Mouse (Mus musculus) forebrain, embryonic 13.5 days (tissue): Measurements from ENCODE around the gene Ccr9. TPM values are rescaled to one million over a fixed set of nuclear protein-coding genes. Genes with fewer than 3 reads are reported as not detected.

ENCODE experiments used
- ATAC-seq: fragments of 200-750 bp; cut with Nextera tagmentation; 2 replicates; pipeline ENCODE4 v1.8.0; 2017
- H3K27ac ChIP-seq: fragments of 300-500 bp; sonication (generic); 2 replicates; pipeline ENCODE4 v1.5.1; 2015; ENCODE audit warnings: inconsistent platforms, mild to moderate bottlenecking, moderate library complexity
- H3K27me3 ChIP-seq: fragments of 300-500 bp; sonication (generic); 2 replicates; pipeline ENCODE4 v1.6.1; 2015; ENCODE audit warnings: mild to moderate bottlenecking, inconsistent platforms
- H3K36me3 ChIP-seq: fragments of 300-500 bp; sonication (generic); 2 replicates; pipeline ENCODE4 v1.6.1; 2015; ENCODE audit warnings: mild to moderate bottlenecking, inconsistent platforms; ENCODE audit not compliant: poor library complexity, severe bottlenecking
- H3K4me1 ChIP-seq: fragments of 300-500 bp; sonication (generic); 2 replicates; pipeline ENCODE4 v1.6.1; 2015; ENCODE audit warnings: inconsistent platforms
- H3K4me2 ChIP-seq: fragments of 300-500 bp; sonication (generic); 2 replicates; pipeline ENCODE4 v1.6.1; 2015; ENCODE audit warnings: inconsistent platforms, mild to moderate bottlenecking, moderate library complexity
- H3K4me3 ChIP-seq: fragments of 300-500 bp; sonication (generic); 2 replicates; pipeline ENCODE4 v1.5.1; 2015; ENCODE audit warnings: mild to moderate bottlenecking, inconsistent platforms
- H3K9ac ChIP-seq: fragments of 300-500 bp; sonication (generic); 2 replicates; pipeline ENCODE4 v1.6.1; 2015; ENCODE audit warnings: mild to moderate bottlenecking, inconsistent platforms
- H3K9me3 ChIP-seq: fragments of 300-500 bp; sonication (generic); replicated peaks from 2 replicates; pipeline ENCODE4 v1.6.1; 2016; ENCODE audit warnings: inconsistent platforms
- WGBS: fragments of 180-500 bp; shearing (Covaris S2); methylation state at CpG from one replicate; pipeline ENCODE4 v1.1.7; 2015; 5-methylcytosine and 5-hydroxymethylcytosine counted together
- polyA plus RNA-seq: library from polyadenylated mRNA; unstranded; fragments of >200 nt; fragmentation: Nextera tagmentation; extraction: Ambion mirVana; gene quantifications from 2 replicates; pipeline ENCODE4 v1.2.1, GENCODE M21; 2015

Ccr9 gene
- polyA plus RNA-seq, 1 experiment from 2014 or later, result 0.17 TPM

GRCm38 (mm10) chr9:123814326-123814725 lies 136.1 kb downstream of the Ccr9 start:
- Histone ChIP-seq H3K36me3 (peaks cover 49% of the 10 kb centered on the region), H3K27me3 (no peaks in the 10 kb centered on the region), H3K4me2 (no peak overlapping the region), H3K4me3 (no peak overlapping the region), H3K9ac (no peak overlapping the region), H3K27ac (no peak overlapping the region), H3K9me3 (no peaks in the 10 kb centered on the region), H3K4me1 (no peaks in the 10 kb centered on the region)
- WGBS, result 68% methylated on average over 2 of the region's 2 CpGs
- no peak for ATAC-seq

- Histone ChIP-seq H3K27me3 (no peaks in the 10 kb centered on the region), H3K4me1 (no peaks in the 10 kb centered on the region), H3K4me3 (no peak overlapping the region), H3K9me3 (no peaks in the 10 kb centered on the region), H3K27ac (no peak overlapping the region), H3K4me2 (no peak overlapping the region), H3K36me3 (peaks cover 49% of the 10 kb centered on the region), H3K9ac (no peak overlapping the region)
- WGBS, result 86% methylated on average over 4 of the region's 4 CpGs
- no peak for ATAC-seq
Observed at GRCm38 (mm10) chr9:123814821-123815220, 136.6 kb downstream of the Ccr9 start.

- no peak overlapping the region for H3K4me3 ChIP-seq
- H3K36me3 ChIP-seq, result peaks cover 44% of the 10 kb centered on the region
- H3K4me1 ChIP-seq, result no peaks in the 10 kb centered on the region
- H3K9me3 ChIP-seq, result no peaks in the 10 kb centered on the region
- no peak for ATAC-seq
- no peak overlapping the region for H3K4me2 ChIP-seq
- H3K27ac ChIP-seq, result no peak overlapping the region
- no peak overlapping the region for H3K9ac ChIP-seq
- 94% methylated on average over 3 of the region's 3 CpGs for WGBS
- H3K27me3 ChIP-seq, result no peaks in the 10 kb centered on the region
Observed at GRCm38 (mm10) chr9:123815444-123815843, 137.2 kb downstream of the Ccr9 start.

DNA sequence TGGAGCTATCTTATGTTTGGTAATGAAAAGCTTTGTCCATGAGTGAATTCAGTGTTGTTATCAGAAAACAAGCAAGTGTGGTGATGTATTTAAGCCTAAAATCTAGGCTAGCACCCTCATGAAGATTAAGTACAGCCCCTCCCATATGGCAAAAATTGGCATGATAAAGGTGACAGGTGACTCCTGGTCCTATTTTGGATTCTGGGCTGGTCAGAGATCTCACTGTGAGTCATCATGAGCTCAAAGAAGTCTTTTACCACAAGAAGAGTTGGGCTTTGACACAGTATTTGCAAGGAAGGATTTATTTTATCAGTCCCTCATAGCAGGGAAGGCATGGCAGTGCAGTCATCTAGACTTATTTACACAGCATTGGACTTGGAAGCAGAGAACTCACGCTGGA lies 137.8 kb downstream of the Ccr9 start:
- Histone ChIP-seq H3K27ac (no peak overlapping the region), H3K4me2 (no peak overlapping the region), H3K36me3 (peaks cover 44% of the 10 kb centered on the region), H3K27me3 (no peaks in the 10 kb centered on the region), H3K9ac (no peak overlapping the region), H3K4me3 (no peak overlapping the region), H3K4me1 (no peaks in the 10 kb centered on the region), H3K9me3 (no peaks in the 10 kb centered on the region)
- WGBS, result 82% methylated on average over 1 of the region's 1 CpGs
- no peak for ATAC-seq

- H3K27me3 ChIP-seq, result no peaks in the 10 kb centered on the region
- H3K4me3 ChIP-seq, result no peak overlapping the region
- H3K4me2 ChIP-seq, result no peak overlapping the region
- no peak overlapping the region for H3K9ac ChIP-seq
- H3K27ac ChIP-seq, result no peak overlapping the region
- H3K9me3 ChIP-seq, result no peaks in the 10 kb centered on the region
- no peaks in the 10 kb centered on the region for H3K4me1 ChIP-seq
- peaks cover 55% of the 10 kb centered on the region for H3K36me3 ChIP-seq
- 90% methylated on average over 2 of the region's 2 CpGs for WGBS
- no peak for ATAC-seq
Observed at GRCm38 (mm10) chr9:123818601-123819000, 140.4 kb downstream of the Ccr9 start.

DNA sequence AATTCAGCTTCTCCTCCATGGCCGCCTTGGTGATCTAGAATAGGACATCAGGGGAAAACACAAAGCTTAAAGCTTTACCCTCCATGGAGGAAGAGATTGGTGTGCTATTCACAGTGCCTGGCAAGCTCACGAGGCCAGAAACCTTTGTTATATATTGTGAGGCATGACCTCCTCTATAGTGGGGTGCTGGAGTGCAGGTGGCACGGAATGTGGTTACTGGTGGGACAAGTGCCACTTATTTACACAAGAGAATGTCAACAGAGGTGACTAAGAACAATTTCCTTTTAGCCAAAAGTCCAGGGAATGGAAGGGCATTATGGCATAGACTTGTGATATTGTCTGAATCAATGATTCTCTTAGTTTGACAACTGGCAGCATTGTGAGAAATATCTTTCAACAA lies 148.4 kb downstream of the Ccr9 start:
- peaks cover 79% of the 10 kb centered on the region for H3K36me3 ChIP-seq
- WGBS, result 86% methylated on average over 3 of the region's 3 CpGs
- no peak overlapping the region for H3K4me2 ChIP-seq
- H3K27me3 ChIP-seq, result no peaks in the 10 kb centered on the region
- H3K9me3 ChIP-seq, result no peaks in the 10 kb centered on the region
- no peak for ATAC-seq
- H3K9ac ChIP-seq, result no peak overlapping the region
- H3K27ac ChIP-seq, result no peak overlapping the region
- no peak overlapping the region for H3K4me3 ChIP-seq
- H3K4me1 ChIP-seq, result no peaks in the 10 kb centered on the region

DNA sequence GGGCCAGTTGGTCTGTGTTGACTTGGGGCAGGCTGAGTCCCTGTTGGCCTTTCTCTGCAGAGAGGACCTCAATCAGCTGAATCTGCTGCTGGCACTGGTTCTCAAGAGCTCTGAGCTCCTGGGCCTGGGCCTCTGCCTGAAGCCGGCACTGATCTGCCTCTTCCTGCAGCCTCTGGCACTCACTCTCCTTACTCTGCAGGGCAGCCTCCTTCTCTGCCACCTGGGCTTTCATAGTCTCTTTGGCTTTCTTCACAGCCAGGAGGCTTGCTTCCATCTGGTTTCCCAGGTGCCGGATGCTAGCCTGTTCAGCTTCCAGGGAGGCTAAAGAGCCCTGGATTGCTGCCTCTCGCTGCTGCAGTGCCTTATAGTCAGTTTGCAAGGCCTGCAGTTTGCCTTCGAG lies 150.7 kb downstream of the Ccr9 start:
- no peaks in the 10 kb centered on the region for H3K4me1 ChIP-seq
- H3K36me3 ChIP-seq, result peaks cover 61% of the 10 kb centered on the region
- no peak overlapping the region for H3K4me3 ChIP-seq
- no peak for ATAC-seq
- no peaks in the 10 kb centered on the region for H3K9me3 ChIP-seq
- 88% methylated on average over 4 of the region's 4 CpGs for WGBS
- no peak overlapping the region for H3K9ac ChIP-seq
- no peak overlapping the region for H3K27ac ChIP-seq
- H3K27me3 ChIP-seq, result no peaks in the 10 kb centered on the region
- no peak overlapping the region for H3K4me2 ChIP-seq

Other genes with a start within 250 kb of the Ccr9 start
- 28.0 and 31.5 TPM in 2 replicates for gene Limd1, start 199.7 kb upstream of the Ccr9 start, polyA plus RNA-seq
- 41.0 and 43.6 TPM in 2 replicates for gene Sacm1l, start 148.7 kb upstream of the Ccr9 start, polyA plus RNA-seq
- 0.20 and 0.22 TPM in 2 replicates for gene Slc6a20b, start 45.9 kb upstream of the Ccr9 start, polyA plus RNA-seq
- 0.77 and 1.0 TPM in 2 replicates for gene Slc6a20a, start 446 bp downstream of the Ccr9 start, polyA plus RNA-seq
- gene Lztfl1, start 39.3 kb downstream of the Ccr9 start, polyA plus RNA-seq, result 50.8 and 52.7 TPM in 2 replicates
- gene Cxcr6, start 128.0 kb downstream of the Ccr9 start, polyA plus RNA-seq, result 0.08 and 0.18 TPM in 2 replicates
- 10.9 and 12.0 TPM in 2 replicates for gene Fyco1, start 173.5 kb downstream of the Ccr9 start, polyA plus RNA-seq
- 0.10 TPM in 2 replicates for gene Xcr1, start 183.6 kb downstream of the Ccr9 start, polyA plus RNA-seq